Mouse (Mus musculus) thymus, postnatal 25 days (tissue): ENCODE measurements around the gene Lmo7.

Experiments
- DNase-seq: peaks from one replicate; pipeline ENCODE4 v3.0.0; 2022

Gene Lmo7

DNA sequence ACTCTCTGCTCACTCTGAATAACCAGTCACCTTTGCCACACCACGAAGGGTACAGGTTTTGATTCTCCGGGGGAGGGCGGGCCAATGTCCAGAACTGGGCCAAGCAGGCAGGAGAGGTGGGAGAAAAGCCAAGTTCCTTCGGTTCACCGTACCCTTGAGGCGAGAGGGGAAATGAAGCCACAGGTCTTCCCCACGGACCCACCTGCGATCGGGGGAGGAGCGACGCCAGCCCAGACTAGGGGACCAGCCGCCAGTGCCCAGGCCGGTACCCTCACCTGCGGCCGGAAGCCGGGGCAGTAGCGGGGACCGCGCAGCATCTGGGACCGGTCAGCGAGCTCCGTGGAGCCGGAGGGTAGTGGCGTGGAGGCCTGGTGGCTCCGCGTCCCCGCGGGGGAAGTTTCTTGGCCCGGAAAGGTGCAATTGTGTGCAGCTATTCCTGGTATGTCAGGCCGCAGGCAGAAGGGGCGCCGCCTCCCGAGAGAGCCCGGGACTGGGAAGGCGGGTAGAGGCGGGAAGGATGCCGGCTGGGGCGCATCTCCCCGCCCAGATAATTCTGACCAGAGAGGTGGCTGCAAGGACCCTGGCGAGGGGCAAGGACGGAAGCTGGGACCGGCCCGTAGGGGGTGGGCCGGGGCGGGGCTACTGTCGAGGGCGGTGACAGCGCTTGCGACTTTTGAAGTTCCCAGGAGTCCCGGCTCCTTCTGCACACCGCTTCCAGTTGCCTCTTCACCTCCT is at the start of gene Lmo7, which contains the start of gene Gm9922:
Gene Lmo7, plus strand, starts transcription at position 721 of the 735 bp plus-strand sequence.
Gene Gm9922, minus strand, starts transcription at position 578 of the 735 bp plus-strand sequence.
- DNase-seq = peak; percentile 18

- no peak for DNase-seq
Observed at GRCm38 (mm10) chr14:101687696-101688095, 42.1 kb upstream of the Lmo7 start.

GRCm38 (mm10) chr14:101688406-101688805 is 41.4 kb upstream of the Lmo7 start:
- no peak for DNase-seq

- DNase-seq = no peak
Observed at GRCm38 (mm10) chr14:101704479-101704878, 25.3 kb upstream of the Lmo7 start.

DNA sequence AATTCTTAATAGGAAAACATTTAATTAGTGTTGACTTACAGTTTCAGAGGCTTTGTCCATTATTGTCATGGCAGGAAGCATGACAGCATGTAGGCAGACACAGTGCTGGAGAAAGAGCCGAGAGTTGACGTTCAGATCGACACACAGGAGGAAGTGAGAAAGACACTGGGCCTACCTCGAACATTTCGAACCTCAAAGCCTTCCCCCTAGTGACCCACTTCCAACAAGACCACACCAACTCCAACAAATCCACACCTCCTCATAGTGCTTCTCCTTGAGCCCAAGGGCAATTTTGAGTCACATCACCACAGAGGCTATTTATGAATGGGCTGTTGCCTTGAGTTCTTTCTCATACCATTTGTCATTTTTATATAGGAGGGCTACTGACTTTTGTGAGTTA is 22.7 kb upstream of the Lmo7 start:
- no peak for DNase-seq

DNA sequence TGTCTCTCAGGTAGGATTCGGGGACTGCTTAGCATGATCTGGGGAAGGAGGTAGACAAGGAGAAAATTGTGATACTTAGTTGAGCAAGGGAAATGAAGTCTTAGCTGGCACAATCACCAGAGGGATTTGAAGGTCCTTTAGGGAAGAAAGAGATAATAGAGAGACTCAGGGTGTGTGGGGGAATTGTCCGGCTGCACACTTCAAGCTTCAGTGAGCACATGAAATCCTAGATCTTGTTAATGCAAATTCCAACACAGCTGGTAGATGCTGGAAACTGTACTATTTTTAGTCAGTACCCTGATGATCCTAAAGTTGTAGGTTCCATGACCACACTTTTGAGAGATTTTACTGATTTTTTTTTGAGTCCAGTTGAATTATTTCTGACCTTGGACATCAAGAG is 15.3 kb upstream of the Lmo7 start:
- DNase-seq = no peak

DNA sequence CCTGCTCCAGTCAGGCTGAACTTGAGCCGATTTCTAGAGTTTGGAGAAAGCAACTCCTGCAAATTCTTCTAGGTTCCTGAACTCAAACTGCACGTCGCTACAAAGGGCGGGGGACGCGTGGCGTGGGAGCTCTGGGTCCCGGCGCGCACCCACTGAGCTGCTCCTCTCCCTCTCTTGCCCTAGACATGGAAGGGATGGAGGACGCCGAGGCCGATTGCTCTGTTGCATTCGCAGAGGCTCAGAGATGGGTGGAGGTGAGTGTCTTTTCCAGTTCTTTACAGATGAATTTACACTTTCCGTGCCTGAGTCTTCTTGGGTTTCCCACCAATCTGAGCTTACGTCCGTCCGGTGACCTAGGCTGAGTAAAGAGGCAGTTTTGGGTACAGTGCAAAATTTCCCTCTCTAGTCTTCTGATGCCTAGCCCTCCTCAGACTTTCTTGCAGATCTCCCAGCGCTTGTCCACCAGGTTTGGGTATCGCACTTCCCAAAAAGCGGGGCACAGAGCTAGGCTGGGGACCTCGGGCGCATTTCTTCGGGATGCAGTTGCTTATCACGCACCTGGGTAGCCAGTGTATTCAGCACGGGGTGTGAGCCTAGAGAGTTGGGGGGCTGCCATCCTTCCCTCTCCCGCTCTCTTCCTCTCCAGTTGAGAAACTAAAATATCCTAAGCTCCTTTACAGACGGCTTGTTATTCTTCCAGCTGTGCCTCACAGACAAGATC is 375 bp downstream of the Lmo7 start:
- no peak for DNase-seq

DNA sequence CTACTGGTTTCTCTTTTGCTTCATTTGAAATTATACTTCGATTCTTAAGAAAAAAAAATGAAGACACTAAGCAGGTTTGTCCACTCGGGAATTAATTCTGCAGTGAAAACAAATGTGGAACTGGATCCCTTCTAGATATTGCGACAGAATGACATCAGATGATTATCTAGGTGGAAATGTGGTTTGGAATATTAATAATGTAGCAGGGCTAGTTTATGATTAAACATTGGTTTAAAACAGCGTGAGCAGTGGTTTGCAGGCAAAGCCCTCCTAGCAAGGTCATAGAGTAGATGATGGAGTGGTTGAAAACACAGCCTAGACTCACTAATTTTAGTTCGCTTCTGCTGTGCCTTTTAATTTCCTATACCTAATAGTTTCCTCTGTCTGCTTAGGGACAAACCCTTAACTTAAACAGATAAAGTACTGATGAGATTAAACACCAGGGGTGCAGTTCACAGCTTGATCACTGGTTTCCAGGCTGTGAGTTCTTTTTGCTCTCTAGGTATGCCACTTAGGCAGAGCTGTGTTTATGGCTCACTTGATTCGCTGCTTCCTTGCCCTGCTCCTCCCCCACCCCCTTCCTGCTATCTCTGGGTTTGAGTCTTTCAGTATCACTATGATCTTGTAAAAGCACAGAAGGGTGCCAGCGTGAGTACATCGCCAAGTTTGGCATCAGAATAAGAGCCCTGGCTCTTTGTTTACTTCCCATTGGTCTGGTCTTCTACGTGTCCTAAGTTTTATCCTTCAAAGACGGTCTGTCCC is 4.0 kb downstream of the Lmo7 start:
- no peak for DNase-seq

GRCm38 (mm10) chr14:101737501-101737900 is 7.7 kb downstream of the Lmo7 start:
- DNase-seq = no peak

GRCm38 (mm10) chr14:101746635-101747034 is 16.9 kb downstream of the Lmo7 start:
- DNase-seq = no peak

DNA sequence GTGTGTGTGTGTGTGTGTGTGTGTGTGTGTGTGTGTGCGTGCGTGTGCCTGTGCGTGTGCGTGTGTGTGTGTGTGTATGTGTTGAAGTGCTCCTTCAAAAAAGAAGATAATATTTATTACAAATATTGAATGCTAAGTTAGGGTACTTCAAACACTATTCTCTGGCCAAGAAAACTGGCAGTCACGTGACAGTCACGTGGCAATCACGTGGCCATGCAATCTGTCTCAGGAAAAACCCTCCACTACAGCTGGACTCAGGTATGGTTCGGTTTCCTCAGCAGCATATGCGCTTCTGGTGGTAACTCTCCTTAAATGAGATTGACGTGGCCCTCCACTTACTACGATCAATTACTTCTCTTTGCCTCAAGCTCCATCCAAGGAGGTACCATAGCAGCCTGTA is 18.1 kb downstream of the Lmo7 start:
- no peak for DNase-seq

DNA sequence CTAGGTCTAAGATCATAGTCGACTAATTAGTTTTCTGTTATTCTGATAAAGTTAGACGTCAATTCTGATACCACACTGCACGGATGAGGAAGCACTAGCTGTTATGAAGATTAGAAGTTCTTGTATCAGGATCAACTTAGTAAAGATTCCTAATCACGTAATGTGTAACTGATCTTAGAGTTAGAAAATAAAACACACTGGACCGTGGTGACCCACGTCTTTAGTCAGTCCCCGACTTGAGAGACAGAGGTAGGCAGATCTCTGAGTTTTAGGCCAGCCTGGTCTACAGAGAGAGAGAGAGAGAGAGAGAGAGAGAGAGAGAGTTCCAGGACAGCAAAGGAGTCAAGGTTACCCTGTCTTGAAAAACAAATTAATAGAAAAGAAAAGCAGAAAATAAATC is 18.7 kb downstream of the Lmo7 start:
- no peak for DNase-seq

GRCm38 (mm10) chr14:101750910-101751309 is 21.2 kb downstream of the Lmo7 start:
- no peak for DNase-seq

GRCm38 (mm10) chr14:101755425-101755824 is 25.7 kb downstream of the Lmo7 start:
- no peak for DNase-seq

DNA sequence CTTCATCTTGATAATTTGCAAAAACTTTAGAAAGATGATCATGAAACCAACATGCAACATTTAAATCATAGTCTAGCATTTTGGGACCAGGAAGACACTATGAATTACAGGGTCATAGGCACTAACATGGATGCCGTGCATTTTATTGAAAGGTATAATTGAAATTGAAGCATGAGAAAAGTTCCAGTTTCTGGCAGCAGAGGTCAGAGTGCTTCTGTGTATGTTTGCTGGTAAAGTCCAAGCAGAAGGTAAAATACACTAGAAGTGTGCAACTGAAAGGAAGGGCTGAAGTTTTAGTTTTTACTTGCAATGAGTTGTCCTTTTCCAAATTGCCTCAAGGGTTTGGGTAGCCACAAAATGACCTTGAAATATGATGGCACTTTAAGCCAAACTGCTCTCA is 32.5 kb downstream of the Lmo7 start:
- no peak for DNase-seq

GRCm38 (mm10) chr14:101763762-101764295 is 34.1 kb downstream of the Lmo7 start:
- DNase-seq = no peak

GRCm38 (mm10) chr14:101771336-101771735 is 41.6 kb downstream of the Lmo7 start:
- DNase-seq = no peak

GRCm38 (mm10) chr14:101771756-101772155 is 42.0 kb downstream of the Lmo7 start:
- DNase-seq = no peak

DNA sequence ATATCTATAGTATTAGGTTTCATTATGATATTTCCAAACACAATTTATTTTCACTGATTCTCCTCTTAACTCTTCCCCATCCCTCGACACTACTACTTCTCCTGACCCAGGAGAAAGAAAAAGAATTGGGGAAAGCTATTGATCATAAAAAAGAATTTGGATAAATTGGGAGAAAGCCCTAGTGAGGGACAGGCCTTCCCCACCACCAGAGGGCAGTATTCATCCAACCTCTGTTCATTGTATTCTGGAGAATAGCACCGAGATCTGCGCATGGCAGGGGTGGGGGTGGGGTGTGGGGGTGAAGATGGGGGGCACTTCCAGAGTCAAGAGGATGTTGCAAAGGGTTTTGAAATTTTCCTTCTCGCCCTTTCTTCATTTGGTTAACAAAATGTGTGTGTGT is 44.9 kb downstream of the Lmo7 start:
- DNase-seq = no peak

DNA sequence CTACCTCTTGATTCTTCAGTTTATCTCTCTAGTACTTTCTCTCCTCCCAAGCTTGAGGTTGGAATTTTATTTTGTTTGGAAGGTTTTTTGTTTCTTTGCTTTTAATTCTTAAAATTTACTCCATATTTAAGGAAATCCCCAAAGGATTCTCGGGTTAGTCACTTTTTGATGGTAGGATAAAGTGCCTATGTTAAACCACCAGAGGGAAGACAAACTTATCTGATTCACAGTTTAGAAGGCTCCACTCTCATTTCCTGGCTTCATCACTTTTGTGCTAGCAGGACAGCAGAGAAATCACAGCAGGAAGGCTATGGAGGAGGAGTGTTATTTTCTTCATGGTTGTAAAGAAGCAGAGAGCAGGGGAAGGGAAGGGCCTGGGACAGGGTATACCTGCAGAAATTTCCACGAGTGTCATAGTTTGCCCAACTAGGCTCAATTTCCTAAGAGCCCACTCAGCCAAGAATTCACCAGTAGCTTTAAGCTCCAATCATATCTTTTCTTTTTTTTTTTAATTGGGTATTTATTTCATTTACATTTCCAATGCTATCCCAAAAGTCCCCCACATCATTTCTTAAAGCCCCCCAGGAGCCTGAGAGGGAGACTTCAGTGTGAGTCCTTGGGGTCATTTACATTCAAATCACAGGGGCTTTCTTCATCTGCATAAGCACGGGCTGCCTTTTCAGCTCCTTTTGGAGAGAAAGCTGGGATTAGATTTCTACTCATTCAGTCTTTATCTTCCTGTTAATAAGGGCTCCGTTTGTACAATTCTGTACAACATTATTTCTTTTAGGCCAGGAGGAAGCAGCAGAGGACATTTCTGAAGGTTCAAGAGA is 46.8 kb downstream of the Lmo7 start:
- DNase-seq = no peak

- DNase-seq = no peak
Observed at GRCm38 (mm10) chr14:101777129-101777493, 47.4 kb downstream of the Lmo7 start.

DNA sequence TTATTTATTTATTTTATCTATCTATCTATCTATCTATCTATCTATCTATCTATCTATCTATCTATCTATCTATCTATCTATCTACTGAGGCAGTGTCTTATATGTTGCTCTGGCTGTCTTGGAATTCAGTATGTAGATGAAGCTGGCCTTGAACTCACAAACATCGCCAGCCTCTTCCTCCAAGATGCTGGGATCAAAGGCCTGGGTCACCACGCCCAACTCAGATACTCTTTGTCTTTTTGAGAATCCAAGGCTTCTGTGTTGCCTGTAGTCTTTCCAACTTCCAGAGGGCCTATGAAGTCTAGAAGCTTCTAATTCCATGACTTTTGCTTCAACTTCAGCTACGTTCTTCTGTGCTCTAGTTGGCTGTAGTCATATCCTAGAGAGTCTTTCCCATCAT is 48.7 kb downstream of the Lmo7 start:
- DNase-seq = no peak

- no peak for DNase-seq
Observed at GRCm38 (mm10) chr14:101780016-101780415, 50.3 kb downstream of the Lmo7 start.
